Mouse (Mus musculus) erythroblast, embryonic 14.5 days (primary cell): ENCODE data around the gene Tex9.

Experiments
- GATA1 ChIP-seq: IDR thresholded peaks from 2 replicates; pipeline ENCODE4 v1.6.1; 2012; ENCODE audit warnings: low read length, inconsistent platforms, mixed read lengths
- TAL1 ChIP-seq: IDR thresholded peaks from 3 replicates; pipeline ENCODE4 v1.6.1; 2012; ENCODE audit warnings: low read length, inconsistent platforms, mixed read lengths

- no peak for TF ChIP-seq TAL1
- TF ChIP-seq GATA1: no peak
These were observed 40.5 kb upstream of the Tex9 start for GRCm38 (mm10) chr9:72532381-72533088.
